Mouse (Mus musculus): ENCODE results near the gene Ube2t.

DNA sequence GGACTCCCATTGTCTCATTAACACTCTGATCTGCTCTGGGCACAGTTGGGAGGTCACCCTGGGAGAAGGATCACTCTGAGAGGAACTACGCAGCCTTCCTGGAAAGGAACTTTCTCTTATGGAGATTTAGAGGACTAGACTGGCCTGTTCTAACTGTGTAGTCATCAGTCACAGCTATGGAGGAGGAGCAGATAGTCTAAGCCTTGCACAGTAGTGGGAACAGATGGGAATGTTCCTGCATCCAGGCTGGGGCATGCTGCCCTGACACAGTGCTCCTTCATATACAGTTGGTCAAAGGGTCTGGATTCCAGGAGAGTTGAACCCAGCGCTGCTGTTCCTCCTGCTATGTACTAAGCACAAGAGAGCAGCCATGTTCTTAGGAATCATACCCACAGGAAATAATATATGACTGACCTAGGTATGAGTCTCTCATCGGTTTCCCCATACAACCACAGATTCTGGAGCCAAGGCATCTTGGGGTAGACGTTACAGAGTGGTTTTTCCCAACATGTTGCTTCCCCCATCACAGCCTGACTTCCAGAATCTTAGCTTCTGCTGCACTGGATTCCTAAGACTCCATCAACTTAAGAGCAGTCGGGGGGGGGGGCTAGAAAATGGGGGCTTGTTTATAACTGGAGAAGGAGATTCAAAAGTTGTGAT is 58.0 kb downstream of the Ube2t start:
- TF ChIP-seq CTCF (IDR thresholded peaks at IDR 0.05; ENCODE audit: borderline replicate concordance, insufficient read depth, low read depth, low read length) (no peak), POLR2A (IDR thresholded peaks at IDR 0.05; ENCODE audit: borderline replicate concordance, insufficient read depth, low read length) (no peak)

All from cerebellum, adult 2 months (tissue).